Mouse (Mus musculus): ENCODE measurements around the gene Cdk14.

The Cdk14 gene

GRCm38 (mm10) chr5:5044326-5044725 lies 375.8 kb downstream of the Cdk14 start:
- H3K27me3 ChIP-seq (ENCODE audit: insufficient read depth, low read length) = no peaks in the 10 kb centered on the region
- TF ChIP-seq CTCF (conservative IDR thresholded peaks at IDR 0.05; ENCODE audit: low read length) (no peak), NANOG (IDR thresholded peaks at IDR 0.05; ENCODE audit: borderline replicate concordance, low read length) (no peak), POU5F1 (IDR thresholded peaks at IDR 0.05; ENCODE audit: borderline replicate concordance, low read length) (no peak)
- no peaks in the 10 kb centered on the region for H3K36me3 ChIP-seq (ENCODE audit: insufficient read depth, low read length)
- no peaks in the 10 kb centered on the region for H3K9me3 ChIP-seq (ENCODE audit: low read length)
- H3K4me1 ChIP-seq (replicated peaks; ENCODE audit: low read depth, low read length) = no peaks in the 10 kb centered on the region
- H3K4me3 ChIP-seq (replicated peaks; ENCODE audit: low read length) = no peak overlapping the region

GRCm38 (mm10) chr5:5042735-5043134 lies 377.4 kb downstream of the Cdk14 start:
- H3K4me3 ChIP-seq (replicated peaks; ENCODE audit: low read length) = no peak overlapping the region
- TF ChIP-seq NANOG (IDR thresholded peaks at IDR 0.05; ENCODE audit: borderline replicate concordance, low read length) (no peak), POU5F1 (IDR thresholded peaks at IDR 0.05; ENCODE audit: borderline replicate concordance, low read length) (no peak), CTCF (conservative IDR thresholded peaks at IDR 0.05; ENCODE audit: low read length) (no peak)
- H3K36me3 ChIP-seq (ENCODE audit: insufficient read depth, low read length) = no peaks in the 10 kb centered on the region
- no peaks in the 10 kb centered on the region for H3K27me3 ChIP-seq (ENCODE audit: insufficient read depth, low read length)
- no peaks in the 10 kb centered on the region for H3K9me3 ChIP-seq (ENCODE audit: low read length)
- no peaks in the 10 kb centered on the region for H3K4me1 ChIP-seq (replicated peaks; ENCODE audit: low read depth, low read length)

GRCm38 (mm10) chr5:5041480-5041879 lies 378.6 kb downstream of the Cdk14 start:
- no peaks in the 10 kb centered on the region for H3K4me1 ChIP-seq (replicated peaks; ENCODE audit: low read depth, low read length)
- TF ChIP-seq NANOG (IDR thresholded peaks at IDR 0.05; ENCODE audit: borderline replicate concordance, low read length) (no peak), CTCF (conservative IDR thresholded peaks at IDR 0.05; ENCODE audit: low read length) (no peak), POU5F1 (IDR thresholded peaks at IDR 0.05; ENCODE audit: borderline replicate concordance, low read length) (no peak)
- no peak overlapping the region for H3K4me3 ChIP-seq (replicated peaks; ENCODE audit: low read length)
- no peaks in the 10 kb centered on the region for H3K36me3 ChIP-seq (ENCODE audit: insufficient read depth, low read length)
- H3K9me3 ChIP-seq (ENCODE audit: low read length) = no peaks in the 10 kb centered on the region
- H3K27me3 ChIP-seq (ENCODE audit: insufficient read depth, low read length) = no peaks in the 10 kb centered on the region

- TF ChIP-seq NANOG (IDR thresholded peaks at IDR 0.05; ENCODE audit: borderline replicate concordance, low read length) (no peak), POU5F1 (IDR thresholded peaks at IDR 0.05; ENCODE audit: borderline replicate concordance, low read length) (no peak), CTCF (conservative IDR thresholded peaks at IDR 0.05; ENCODE audit: low read length) (no peak)
- no peaks in the 10 kb centered on the region for H3K4me1 ChIP-seq (replicated peaks; ENCODE audit: low read depth, low read length)
- no peaks in the 10 kb centered on the region for H3K9me3 ChIP-seq (ENCODE audit: low read length)
- H3K36me3 ChIP-seq (ENCODE audit: insufficient read depth, low read length) = no peaks in the 10 kb centered on the region
- H3K4me3 ChIP-seq (replicated peaks; ENCODE audit: low read length) = no peak overlapping the region
- no peaks in the 10 kb centered on the region for H3K27me3 ChIP-seq (ENCODE audit: insufficient read depth, low read length)
Measured at GRCm38 (mm10) chr5:5039700-5040284, 380.3 kb downstream of the Cdk14 start.

GRCm38 (mm10) chr5:5033445-5033844 lies 386.7 kb downstream of the Cdk14 start:
- Histone ChIP-seq H3K4me3 (replicated peaks; ENCODE audit: low read length) (no peak overlapping the region), H3K9me3 (ENCODE audit: low read length) (no peaks in the 10 kb centered on the region), H3K36me3 (ENCODE audit: insufficient read depth, low read length) (no peaks in the 10 kb centered on the region), H3K4me1 (replicated peaks; ENCODE audit: low read depth, low read length) (no peaks in the 10 kb centered on the region), H3K27me3 (ENCODE audit: insufficient read depth, low read length) (no peaks in the 10 kb centered on the region)
- TF ChIP-seq CTCF (conservative IDR thresholded peaks at IDR 0.05; ENCODE audit: low read length) = no peak

- Histone ChIP-seq H3K4me3 (replicated peaks; ENCODE audit: low read length) (no peak overlapping the region), H3K9me3 (ENCODE audit: low read length) (no peaks in the 10 kb centered on the region), H3K27me3 (ENCODE audit: insufficient read depth, low read length) (no peaks in the 10 kb centered on the region), H3K4me1 (replicated peaks; ENCODE audit: low read depth, low read length) (no peaks in the 10 kb centered on the region), H3K36me3 (ENCODE audit: insufficient read depth, low read length) (no peaks in the 10 kb centered on the region)
- TF ChIP-seq CTCF (conservative IDR thresholded peaks at IDR 0.05; ENCODE audit: low read length) (no peak), NANOG (IDR thresholded peaks at IDR 0.05; ENCODE audit: borderline replicate concordance, low read length) (no peak), POU5F1 (IDR thresholded peaks at IDR 0.05; ENCODE audit: borderline replicate concordance, low read length) (no peak)
Measured at GRCm38 (mm10) chr5:5032847-5033246, 387.3 kb downstream of the Cdk14 start.

GRCm38 (mm10) chr5:5032446-5032845 lies 387.7 kb downstream of the Cdk14 start:
- Histone ChIP-seq H3K9me3 (ENCODE audit: low read length) (no peaks in the 10 kb centered on the region), H3K4me1 (replicated peaks; ENCODE audit: low read depth, low read length) (no peaks in the 10 kb centered on the region), H3K4me3 (replicated peaks; ENCODE audit: low read length) (no peak overlapping the region), H3K36me3 (ENCODE audit: insufficient read depth, low read length) (no peaks in the 10 kb centered on the region), H3K27me3 (ENCODE audit: insufficient read depth, low read length) (no peaks in the 10 kb centered on the region)
- TF ChIP-seq CTCF (conservative IDR thresholded peaks at IDR 0.05; ENCODE audit: low read length) (no peak), NANOG (IDR thresholded peaks at IDR 0.05; ENCODE audit: borderline replicate concordance, low read length) (no peak), POU5F1 (IDR thresholded peaks at IDR 0.05; ENCODE audit: borderline replicate concordance, low read length) (no peak)

GRCm38 (mm10) chr5:5030431-5030830 lies 389.7 kb downstream of the Cdk14 start:
- no peaks in the 10 kb centered on the region for H3K9me3 ChIP-seq (ENCODE audit: low read length)

GRCm38 (mm10) chr5:5018959-5019358 lies 401.2 kb downstream of the Cdk14 start:
- Histone ChIP-seq H3K4me3 (replicated peaks; ENCODE audit: low read length) (no peak overlapping the region), H3K36me3 (ENCODE audit: insufficient read depth, low read length) (no peaks in the 10 kb centered on the region), H3K9me3 (ENCODE audit: low read length) (no peaks in the 10 kb centered on the region), H3K27me3 (ENCODE audit: insufficient read depth, low read length) (no peaks in the 10 kb centered on the region), H3K4me1 (replicated peaks; ENCODE audit: low read depth, low read length) (no peaks in the 10 kb centered on the region)
- no peak for TF ChIP-seq CTCF (conservative IDR thresholded peaks at IDR 0.05; ENCODE audit: low read length)
- no peak for TF ChIP-seq NANOG (IDR thresholded peaks at IDR 0.05; ENCODE audit: borderline replicate concordance, low read length)
- no peak for TF ChIP-seq POU5F1 (IDR thresholded peaks at IDR 0.05; ENCODE audit: borderline replicate concordance, low read length)

More at GRCm38 (mm10) chr5:5030431-5030830, 389.7 kb downstream of the Cdk14 start:
- Histone ChIP-seq H3K27me3 (ENCODE audit: insufficient read depth, low read length) (no peaks in the 10 kb centered on the region), H3K4me3 (replicated peaks; ENCODE audit: low read length) (no peak overlapping the region), H3K4me1 (replicated peaks; ENCODE audit: low read depth, low read length) (no peaks in the 10 kb centered on the region), H3K36me3 (ENCODE audit: insufficient read depth, low read length) (no peaks in the 10 kb centered on the region)
- TF ChIP-seq NANOG (IDR thresholded peaks at IDR 0.05; ENCODE audit: borderline replicate concordance, low read length) (no peak), POU5F1 (IDR thresholded peaks at IDR 0.05; ENCODE audit: borderline replicate concordance, low read length) (no peak), CTCF (conservative IDR thresholded peaks at IDR 0.05; ENCODE audit: low read length) (no peak)

All from E14TG2a.4 (cell line).